Mouse (Mus musculus): ENCODE results near the gene Fgfr2. TPM values are rescaled to one million over a fixed set of nuclear protein-coding genes. Genes with fewer than 3 reads are reported as not detected.

The Fgfr2 gene
- polyA plus RNA-seq, 1 experiment from 2014 or later: 24.9 TPM

- no peak for ATAC-seq (replicated peaks; ENCODE audit: insufficient number of reproducible peaks, low FRiP score, low TSS enrichment)
- Histone ChIP-seq H3K36me3 (ENCODE audit: control insufficient read depth, insufficient read depth, low read length) (no peaks in the 10 kb centered on the region), H3K4me2 (no peak overlapping the region), H3K27ac (ENCODE audit: low read depth, low read length) (no peak overlapping the region), H3K4me3 (ENCODE audit: low read depth, low read length) (no peak overlapping the region), H3K9ac (ENCODE audit: low read depth, low read length) (no peak overlapping the region), H3K9me3 (replicated peaks; ENCODE audit: control insufficient read depth, low read length) (no peaks in the 10 kb centered on the region), H3K4me1 (ENCODE audit: control insufficient read depth, insufficient read depth, low read length) (no peaks in the 10 kb centered on the region), H3K27me3 (ENCODE audit: control insufficient read depth, insufficient read depth, low read length) (no peaks in the 10 kb centered on the region)
- 78% methylated on average over 4 of the region's 4 CpGs for whole genome bisulfite sequencing (ENCODE audit: insufficient replicate concordance)
Measured at GRCm38 (mm10) chr7:131264251-131264650, 1858.9 kb downstream of the Fgfr2 start.

GRCm38 (mm10) chr7:131260946-131261345 is 1862.2 kb downstream of the Fgfr2 start:
- 69% methylated on average over 6 of the region's 6 CpGs for WGBS (ENCODE audit: insufficient replicate concordance)
- ATAC-seq (replicated peaks; ENCODE audit: insufficient number of reproducible peaks, low FRiP score, low TSS enrichment): no peak
- Histone ChIP-seq H3K4me2 (no peak overlapping the region), H3K4me1 (ENCODE audit: control insufficient read depth, insufficient read depth, low read length) (no peaks in the 10 kb centered on the region), H3K4me3 (ENCODE audit: low read depth, low read length) (no peak overlapping the region), H3K27ac (ENCODE audit: low read depth, low read length) (no peak overlapping the region), H3K9ac (ENCODE audit: low read depth, low read length) (no peak overlapping the region), H3K36me3 (ENCODE audit: control insufficient read depth, insufficient read depth, low read length) (no peaks in the 10 kb centered on the region), H3K27me3 (ENCODE audit: control insufficient read depth, insufficient read depth, low read length) (no peaks in the 10 kb centered on the region), H3K9me3 (replicated peaks; ENCODE audit: control insufficient read depth, low read length) (no peaks in the 10 kb centered on the region)

GRCm38 (mm10) chr7:131257309-131257708 is 1865.8 kb downstream of the Fgfr2 start:
- Histone ChIP-seq H3K4me3 (ENCODE audit: low read depth, low read length) (no peak overlapping the region), H3K27ac (ENCODE audit: low read depth, low read length) (no peak overlapping the region), H3K4me2 (no peak overlapping the region), H3K9ac (ENCODE audit: low read depth, low read length) (no peak overlapping the region), H3K9me3 (replicated peaks; ENCODE audit: control insufficient read depth, low read length) (no peaks in the 10 kb centered on the region), H3K4me1 (ENCODE audit: control insufficient read depth, insufficient read depth, low read length) (no peaks in the 10 kb centered on the region), H3K36me3 (ENCODE audit: control insufficient read depth, insufficient read depth, low read length) (no peaks in the 10 kb centered on the region), H3K27me3 (ENCODE audit: control insufficient read depth, insufficient read depth, low read length) (no peaks in the 10 kb centered on the region)
- WGBS (ENCODE audit: insufficient replicate concordance): 59% methylated on average over 1 of the region's 1 CpGs
- ATAC-seq (replicated peaks; ENCODE audit: insufficient number of reproducible peaks, low FRiP score, low TSS enrichment): no peak

GRCm38 (mm10) chr7:131256841-131257240 is 1866.3 kb downstream of the Fgfr2 start:
- no peaks in the 10 kb centered on the region for H3K9me3 ChIP-seq (replicated peaks; ENCODE audit: control insufficient read depth, low read length)
- ATAC-seq (replicated peaks; ENCODE audit: insufficient number of reproducible peaks, low FRiP score, low TSS enrichment): no peak
- WGBS (ENCODE audit: insufficient replicate concordance): 68% methylated on average over 5 of the region's 5 CpGs
- no peaks in the 10 kb centered on the region for H3K4me1 ChIP-seq (ENCODE audit: control insufficient read depth, insufficient read depth, low read length)
- H3K27ac ChIP-seq (ENCODE audit: low read depth, low read length): no peak overlapping the region
- no peak overlapping the region for H3K9ac ChIP-seq (ENCODE audit: low read depth, low read length)
- H3K4me3 ChIP-seq (ENCODE audit: low read depth, low read length): no peak overlapping the region
- no peaks in the 10 kb centered on the region for H3K27me3 ChIP-seq (ENCODE audit: control insufficient read depth, insufficient read depth, low read length)
- H3K4me2 ChIP-seq: no peak overlapping the region
- no peaks in the 10 kb centered on the region for H3K36me3 ChIP-seq (ENCODE audit: control insufficient read depth, insufficient read depth, low read length)

GRCm38 (mm10) chr7:131244993-131245392 is 1878.2 kb downstream of the Fgfr2 start:
- ATAC-seq (replicated peaks; ENCODE audit: insufficient number of reproducible peaks, low FRiP score, low TSS enrichment): no peak
- Histone ChIP-seq H3K4me1 (ENCODE audit: control insufficient read depth, insufficient read depth, low read length) (no peaks in the 10 kb centered on the region), H3K4me3 (ENCODE audit: low read depth, low read length) (no peak overlapping the region), H3K9ac (ENCODE audit: low read depth, low read length) (no peak overlapping the region), H3K27ac (ENCODE audit: low read depth, low read length) (no peak overlapping the region), H3K9me3 (replicated peaks; ENCODE audit: control insufficient read depth, low read length) (no peaks in the 10 kb centered on the region), H3K36me3 (ENCODE audit: control insufficient read depth, insufficient read depth, low read length) (no peaks in the 10 kb centered on the region), H3K27me3 (ENCODE audit: control insufficient read depth, insufficient read depth, low read length) (no peaks in the 10 kb centered on the region), H3K4me2 (no peak overlapping the region)
- 29% methylated on average over 1 of the region's 1 CpGs for WGBS (ENCODE audit: insufficient replicate concordance)

GRCm38 (mm10) chr7:131236091-131236490 is 1887.1 kb downstream of the Fgfr2 start:
- Histone ChIP-seq H3K36me3 (ENCODE audit: control insufficient read depth, insufficient read depth, low read length) (no peaks in the 10 kb centered on the region), H3K27me3 (ENCODE audit: control insufficient read depth, insufficient read depth, low read length) (no peaks in the 10 kb centered on the region), H3K9ac (ENCODE audit: low read depth, low read length) (no peak overlapping the region), H3K9me3 (replicated peaks; ENCODE audit: control insufficient read depth, low read length) (no peaks in the 10 kb centered on the region), H3K4me3 (ENCODE audit: low read depth, low read length) (no peak overlapping the region), H3K4me1 (ENCODE audit: control insufficient read depth, insufficient read depth, low read length) (no peaks in the 10 kb centered on the region), H3K27ac (ENCODE audit: low read depth, low read length) (no peak overlapping the region), H3K4me2 (no peak overlapping the region)
- ATAC-seq (replicated peaks; ENCODE audit: insufficient number of reproducible peaks, low FRiP score, low TSS enrichment): no peak

- no peaks in the 10 kb centered on the region for H3K36me3 ChIP-seq (ENCODE audit: control insufficient read depth, insufficient read depth, low read length)
- H3K9ac ChIP-seq (ENCODE audit: low read depth, low read length): no peak overlapping the region
- H3K4me1 ChIP-seq (ENCODE audit: control insufficient read depth, insufficient read depth, low read length): no peaks in the 10 kb centered on the region
- no peaks in the 10 kb centered on the region for H3K27me3 ChIP-seq (ENCODE audit: control insufficient read depth, insufficient read depth, low read length)
- WGBS (ENCODE audit: insufficient replicate concordance): 58% methylated on average over 5 of the region's 5 CpGs
- no peaks in the 10 kb centered on the region for H3K9me3 ChIP-seq (replicated peaks; ENCODE audit: control insufficient read depth, low read length)
- H3K4me3 ChIP-seq (ENCODE audit: low read depth, low read length): no peak overlapping the region
- ATAC-seq (replicated peaks; ENCODE audit: insufficient number of reproducible peaks, low FRiP score, low TSS enrichment): no peak
- no peak overlapping the region for H3K27ac ChIP-seq (ENCODE audit: low read depth, low read length)
- no peak overlapping the region for H3K4me2 ChIP-seq
Measured at GRCm38 (mm10) chr7:131223086-131223485, 1900.1 kb downstream of the Fgfr2 start.

- no peak overlapping the region for H3K27ac ChIP-seq (ENCODE audit: low read depth, low read length)
- ATAC-seq (replicated peaks; ENCODE audit: insufficient number of reproducible peaks, low FRiP score, low TSS enrichment): no peak
- no peaks in the 10 kb centered on the region for H3K9me3 ChIP-seq (replicated peaks; ENCODE audit: control insufficient read depth, low read length)
- H3K4me3 ChIP-seq (ENCODE audit: low read depth, low read length): no peak overlapping the region
- WGBS (ENCODE audit: insufficient replicate concordance): 84% methylated on average over 14 of the region's 14 CpGs
- H3K27me3 ChIP-seq (ENCODE audit: control insufficient read depth, insufficient read depth, low read length): no peaks in the 10 kb centered on the region
- no peak overlapping the region for H3K9ac ChIP-seq (ENCODE audit: low read depth, low read length)
- H3K4me2 ChIP-seq: no peak overlapping the region
- no peaks in the 10 kb centered on the region for H3K36me3 ChIP-seq (ENCODE audit: control insufficient read depth, insufficient read depth, low read length)
- H3K4me1 ChIP-seq (ENCODE audit: control insufficient read depth, insufficient read depth, low read length): no peaks in the 10 kb centered on the region
Measured at GRCm38 (mm10) chr7:131187996-131188395, 1935.2 kb downstream of the Fgfr2 start.

GRCm38 (mm10) chr7:131187047-131187446 is 1936.1 kb downstream of the Fgfr2 start:
- no peak for ATAC-seq (replicated peaks; ENCODE audit: insufficient number of reproducible peaks, low FRiP score, low TSS enrichment)
- no peak overlapping the region for H3K4me3 ChIP-seq (ENCODE audit: low read depth, low read length)
- H3K36me3 ChIP-seq (ENCODE audit: control insufficient read depth, insufficient read depth, low read length): no peaks in the 10 kb centered on the region
- H3K9me3 ChIP-seq (replicated peaks; ENCODE audit: control insufficient read depth, low read length): no peaks in the 10 kb centered on the region
- no peaks in the 10 kb centered on the region for H3K4me1 ChIP-seq (ENCODE audit: control insufficient read depth, insufficient read depth, low read length)
- H3K4me2 ChIP-seq: no peak overlapping the region
- WGBS (ENCODE audit: insufficient replicate concordance): 68% methylated on average over 8 of the region's 8 CpGs
- no peaks in the 10 kb centered on the region for H3K27me3 ChIP-seq (ENCODE audit: control insufficient read depth, insufficient read depth, low read length)
- no peak overlapping the region for H3K9ac ChIP-seq (ENCODE audit: low read depth, low read length)
- H3K27ac ChIP-seq (ENCODE audit: low read depth, low read length): no peak overlapping the region

All from heart, embryonic 11.5 days (tissue).